32 mouse cellular contexts compared by ENCODE assay signal in genomic region chr9:9718145-9718544, GRCm38 (mm10).
"Had no signal": no experiment of that assay in that cellular context is flagged by ENCODE, and none has a peak within 500 bp of the region (broad histone marks: within the 10 kb centered on the region; RNA-seq: fewer than 3 reads in every experiment).

No protein-coding gene starts in this region.

- H3K9ac ChIP-seq: limb, embryonic 12.5 days; limb, embryonic 13.5 days; limb, embryonic 15.5 days; liver, embryonic 12.5 days; liver, embryonic 13.5 days; liver, embryonic 14.5 days; liver, embryonic 15.5 days; liver, postnatal 0 days; lung, embryonic 14.5 days; lung, embryonic 15.5 days; midbrain, embryonic 12.5 days; midbrain, embryonic 13.5 days; midbrain, embryonic 15.5 days; neural tube, embryonic 12.5 days had no signal

- H3K4me3 ChIP-seq: limb, embryonic 10.5 days; limb, embryonic 12.5 days; limb, embryonic 13.5 days; limb, embryonic 15.5 days; liver, embryonic 12.5 days; liver, embryonic 13.5 days; liver, embryonic 15.5 days; lung, embryonic 15.5 days; megakaryocyte, embryonic 14.5 days; midbrain, embryonic 10.5 days; midbrain, embryonic 12.5 days; midbrain, embryonic 13.5 days; midbrain, embryonic 15.5 days; myocyte; neural tube, embryonic 12.5 days had no signal

- H3K4me1 ChIP-seq: limb, embryonic 10.5 days; limb, embryonic 12.5 days; limb, embryonic 13.5 days; limb, embryonic 15.5 days; liver, embryonic 12.5 days; liver, embryonic 13.5 days; liver, embryonic 15.5 days; lung, embryonic 15.5 days; megakaryocyte, embryonic 14.5 days; midbrain, embryonic 10.5 days; midbrain, embryonic 12.5 days; midbrain, embryonic 13.5 days; midbrain, embryonic 15.5 days; neural tube, embryonic 12.5 days had no signal

- H3K27me3 ChIP-seq: limb, embryonic 12.5 days; limb, embryonic 13.5 days; limb, embryonic 15.5 days; liver, embryonic 12.5 days; liver, embryonic 13.5 days; liver, embryonic 15.5 days; lung, embryonic 15.5 days; megakaryocyte, embryonic 14.5 days; midbrain, embryonic 12.5 days; midbrain, embryonic 13.5 days; midbrain, embryonic 15.5 days; neural tube, embryonic 12.5 days had no signal

- ATAC-seq: liver, embryonic 12.5 days; liver, postnatal 0 days; lung, postnatal 0 days; midbrain, embryonic 13.5 days; midbrain, embryonic 15.5 days; midbrain, embryonic 16.5 days had no signal

- H3K4me2 ChIP-seq: limb, embryonic 12.5 days; limb, embryonic 13.5 days; limb, embryonic 15.5 days; liver, embryonic 11.5 days; liver, embryonic 12.5 days; liver, embryonic 13.5 days; liver, embryonic 15.5 days; lung, embryonic 14.5 days; lung, embryonic 15.5 days; midbrain, embryonic 11.5 days; midbrain, embryonic 12.5 days; midbrain, embryonic 13.5 days; midbrain, embryonic 15.5 days; neural tube, embryonic 12.5 days had no signal

- H3K36me3 ChIP-seq: limb, embryonic 10.5 days; limb, embryonic 12.5 days; limb, embryonic 13.5 days; limb, embryonic 15.5 days; liver, embryonic 12.5 days; liver, embryonic 13.5 days; liver, embryonic 15.5 days; lung, embryonic 15.5 days; midbrain, embryonic 10.5 days; midbrain, embryonic 12.5 days; midbrain, embryonic 13.5 days; midbrain, embryonic 15.5 days; neural tube, embryonic 12.5 days had no signal

- H3K27ac ChIP-seq: limb, embryonic 10.5 days; limb, embryonic 12.5 days; limb, embryonic 13.5 days; limb, embryonic 15.5 days; liver, embryonic 12.5 days; liver, embryonic 13.5 days; liver, embryonic 14.5 days; liver, embryonic 15.5 days; lung, embryonic 15.5 days; macrophage; midbrain, embryonic 10.5 days; midbrain, embryonic 12.5 days; midbrain, embryonic 13.5 days; midbrain, embryonic 15.5 days; neural tube, embryonic 12.5 days had no signal

- DNase-seq: left cerebral cortex, postnatal 4 days; liver; liver, embryonic 13.5 days; liver, postnatal 0 days; lung, adult 18-20 months; lung, adult 2 months; lung, embryonic 14.5 days; lung, postnatal 10 days; lung, postnatal 14 days; lung, postnatal 36 days; lung, postnatal 4 days; midbrain, embryonic 14.5 days had no signal

- H3K9me3 ChIP-seq: limb, embryonic 10.5 days; limb, embryonic 12.5 days; limb, embryonic 13.5 days; limb, embryonic 15.5 days; liver, embryonic 12.5 days; liver, embryonic 13.5 days; liver, embryonic 15.5 days; lung, embryonic 15.5 days; midbrain, embryonic 10.5 days; midbrain, embryonic 12.5 days; midbrain, embryonic 13.5 days; midbrain, embryonic 15.5 days; neural tube, embryonic 12.5 days had no signal
